In the genomic region with DNA sequence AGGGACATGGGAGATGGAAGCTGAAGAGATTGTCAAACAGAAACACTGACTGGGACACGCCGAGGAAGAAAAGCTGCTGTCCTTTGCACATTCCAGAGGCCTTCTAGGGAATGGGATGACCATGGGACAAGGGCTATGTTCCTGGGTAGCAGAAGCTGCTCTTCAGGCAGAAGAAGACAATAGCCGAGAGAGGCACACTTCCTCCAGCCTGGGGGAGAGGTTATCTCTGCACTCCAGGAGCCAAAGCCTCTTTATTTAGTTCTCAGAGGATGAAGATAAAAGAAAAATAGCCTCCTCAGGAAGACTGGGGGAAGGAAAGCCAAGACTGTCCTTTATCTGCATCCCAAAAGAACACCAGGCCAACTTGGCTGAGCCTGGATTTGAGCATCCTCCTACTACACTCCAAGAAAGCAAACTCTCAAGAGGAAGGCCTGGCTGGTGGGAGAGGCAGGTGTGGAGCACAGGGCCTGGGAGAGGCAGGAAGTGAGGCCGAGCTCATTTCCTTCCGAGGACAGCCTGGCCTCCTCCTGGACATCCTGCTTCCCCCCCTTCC, we compare ENCODE assay signal across 10 mouse cellular contexts.
DNase-seq lines count a peak whose midpoint lies in the region; ATAC-seq and TF ChIP-seq lines count a peak whose summit lies in the region.
"Had no signal": no experiment of that assay in that cellular context is flagged by ENCODE, and none has a peak within 500 bp of the region (broad histone marks: within the 10 kb centered on the region; RNA-seq: fewer than 3 reads in every experiment).

No protein-coding gene starts in this region.

- no peaks in the 10 kb centered on the region for H3K36me3 ChIP-seq in MEL (ENCODE audit: control insufficient read depth in 1 of 2, insufficient read depth in 2 of 2, low read length in 2 of 2)
- H3K36me3 ChIP-seq in liver, embryonic 11.5 days (ENCODE audit: control insufficient read depth, insufficient read depth, low read length): no peaks in the 10 kb centered on the region; the same call in 1 of the 2 replicates
- H3K36me3 ChIP-seq in intestine, embryonic 15.5 days: peaks cover 8% of the 10 kb centered on the region; the same call in 1 of the 2 replicates

- intact Hi-C loops in heart, postnatal 10 days (cut with DNase I): loop anchor here (1.0 to 2.0 kb wide), 3 partner anchors 37 to 264 kb away; no protein-coding TSS in a partner anchor

- no peak for TF ChIP-seq EP300 in MEL (IDR thresholded peaks at IDR 0.05; ENCODE audit: low read depth in 1 of 2, low read length in 2 of 2)

- peak; percentile 56 for ATAC-seq in liver, embryonic 11.5 days (replicated peaks; ENCODE audit: low FRiP score)
- ATAC-seq in intestine, embryonic 15.5 days: no peak

- H3K4me2 ChIP-seq in liver, embryonic 11.5 days: no peak overlapping the region
- no peak overlapping the region for H3K4me2 ChIP-seq in intestine, embryonic 15.5 days (replicated peaks)
- H3K4me2 ChIP-seq: embryonic facial prominence, embryonic 13.5 days; neural tube, embryonic 12.5 days had no signal

- no peak for TF ChIP-seq CTCF in MEL (IDR thresholded peaks at IDR 0.05 in 2 of 3, conservative IDR thresholded peaks at IDR 0.05 in 1 of 3; ENCODE audit: control insufficient read depth in 1 of 3, insufficient read depth in 1 of 3, low read depth in 2 of 3, low read length in 3 of 3, poor library complexity in 1 of 3, severe bottlenecking in 1 of 3)

- H3K9ac ChIP-seq in MEL (ENCODE audit: control insufficient read depth, low read depth, low read length, poor library complexity, severe bottlenecking): no peak overlapping the region
- no peak overlapping the region for H3K9ac ChIP-seq in liver, embryonic 11.5 days (ENCODE audit: low read depth, low read length)
- H3K9ac ChIP-seq in intestine, embryonic 15.5 days: no peak overlapping the region
- H3K9ac ChIP-seq: embryonic facial prominence, embryonic 13.5 days; neural tube, embryonic 12.5 days had no signal

- TF ChIP-seq RAD21 in MEL (IDR thresholded peaks at IDR 0.05; ENCODE audit: low read depth, low read length): no peak

- no peak overlapping the region for H3K27ac ChIP-seq in MEL (ENCODE audit: control insufficient read depth, low read depth, low read length)
- no peak overlapping the region for H3K27ac ChIP-seq in liver, embryonic 11.5 days (ENCODE audit: low read depth, low read length)
- H3K27ac ChIP-seq in intestine, embryonic 15.5 days: no peak overlapping the region
- H3K27ac ChIP-seq: embryonic facial prominence, embryonic 13.5 days; neural tube, embryonic 12.5 days had no signal

- no peaks in the 10 kb centered on the region for H3K79me2 ChIP-seq in MEL (ENCODE audit: control insufficient read depth, insufficient read depth, low read length, poor library complexity)

- no peak for TF ChIP-seq POLR2A in MEL (IDR thresholded peaks at IDR 0.05; ENCODE audit: control insufficient read depth in 1 of 2, insufficient read depth in 1 of 2, low read depth in 1 of 2, low read length in 2 of 2, poor library complexity in 1 of 2)

- H3K9me3 ChIP-seq in MEL (replicated peaks; ENCODE audit: insufficient read depth, low read length): no peaks in the 10 kb centered on the region
- no peaks in the 10 kb centered on the region for H3K9me3 ChIP-seq in liver, embryonic 11.5 days (ENCODE audit: control insufficient read depth, low read length)
- no peaks in the 10 kb centered on the region for H3K9me3 ChIP-seq in intestine, embryonic 15.5 days
- H3K9me3 ChIP-seq: embryonic facial prominence, embryonic 13.5 days; neural tube, embryonic 12.5 days had no signal

- peaks cover 0 to 2% of the 10 kb centered on the region in 2 experiments; a peak in 1 of 4 replicates for H3K4me1 ChIP-seq in MEL (ENCODE audit: control insufficient read depth in 1 of 2, insufficient read depth in 2 of 2, low read length in 2 of 2)
- peaks cover 4% of the 10 kb centered on the region for H3K4me1 ChIP-seq in liver, embryonic 11.5 days (replicated peaks; ENCODE audit: control insufficient read depth, insufficient read depth, low read length)
- H3K4me1 ChIP-seq in intestine, embryonic 15.5 days (replicated peaks): peaks cover 9% of the 10 kb centered on the region; the same call in 1 of the 2 replicates

- no peak overlapping the region for H3K4me3 ChIP-seq in MEL (ENCODE audit: control insufficient read depth in 1 of 2, insufficient read depth in 1 of 2, low read depth in 2 of 2, low read length in 2 of 2)
- no peak overlapping the region for H3K4me3 ChIP-seq in liver, embryonic 11.5 days (ENCODE audit: low read depth, low read length)
- no peak overlapping the region for H3K4me3 ChIP-seq in intestine, embryonic 15.5 days (replicated peaks)
- H3K4me3 ChIP-seq: embryonic facial prominence, embryonic 13.5 days; neural tube, embryonic 12.5 days had no signal

- no peaks in the 10 kb centered on the region for H3K27me3 ChIP-seq in MEL (ENCODE audit: control insufficient read depth in 1 of 2, insufficient read depth in 2 of 2, low read length in 2 of 2)
- H3K27me3 ChIP-seq in liver, embryonic 11.5 days (replicated peaks; ENCODE audit: control insufficient read depth, insufficient read depth, low read length): no peaks in the 10 kb centered on the region
- H3K27me3 ChIP-seq in intestine, embryonic 15.5 days (replicated peaks): no peaks in the 10 kb centered on the region
- H3K27me3 ChIP-seq: embryonic facial prominence, embryonic 13.5 days; neural tube, embryonic 12.5 days had no signal

- DNase-seq in adrenal gland, adult (ENCODE audit: inconsistent age in 2 of 2, low spot score in 1 of 2): peak; percentile 47 to 68
- no peak for DNase-seq in adrenal gland, adult 18-20 months (ENCODE audit: low spot score in 2 of 2)
- DNase-seq in MEL (ENCODE audit: low read depth, low spot score): peak; percentile 7
- peak; percentile 59 to 60 for DNase-seq in heart, postnatal 10 days
- no peak for DNase-seq in liver, embryonic 11.5 days (ENCODE audit: low spot score)
- DNase-seq in cerebellum, postnatal 10 days: no peak
- DNase-seq in cerebellum, postnatal 14 days: no peak

- WGBS in liver, embryonic 11.5 days: 37% methylated on average over 5 of the region's 5 CpGs
- WGBS in intestine, embryonic 15.5 days: 62% methylated on average over 5 of the region's 5 CpGs

TF ChIP-seq in MEL, 35 proteins besides CTCF, POLR2A, EP300 and RAD21:
- TF ChIP-seq JUND (IDR thresholded peaks at IDR 0.05; ENCODE audit: low read depth, low read length): no peak
- peak; percentile 12; the same call in 1 of the 2 replicates for TF ChIP-seq GATA1 (IDR thresholded peaks at IDR 0.05; ENCODE audit: low read depth, low read length)

Comparison
In these comparisons a context has a peak if more than half of its experiments do, and no peak if none do; other contexts are left out.
1. DNase-seq: peak in adrenal gland, adult (2 of 2), MEL (single experiment) and heart, postnatal 10 days (2 of 2); none in adrenal gland, adult 18-20 months (0 of 2), liver, embryonic 11.5 days (single experiment), cerebellum, postnatal 10 days (0 of 2) and cerebellum, postnatal 14 days (0 of 2).